Mouse (Mus musculus) forebrain, embryonic 14.5 days (tissue): ENCODE results near the gene Guk1. TPM values are rescaled to one million over a fixed set of nuclear protein-coding genes. Genes with fewer than 3 reads are reported as not detected.
A peak's percentile ranks its signal among the peaks of the same experiment; 100 is the strongest.

Experiments
- ATAC-seq: fragments of 200-750 bp; cut with Nextera tagmentation; 2 replicates; pipeline ENCODE4 v1.8.0; 2017; ENCODE audit warnings: mild to moderate bottlenecking, moderate library complexity
- DNase-seq: peaks from one replicate; pipeline ENCODE4 v3.0.0-alpha.2; 2015; ENCODE audit warnings: low spot score
- H3K27ac ChIP-seq: fragments of 300-500 bp; sonication (generic); 2 replicates; pipeline ENCODE4 v1.5.1; 2014; ENCODE audit warnings: low read depth, mild to moderate bottlenecking, control low read depth, low read length, moderate library complexity
- H3K27me3 ChIP-seq: fragments of 300-500 bp; sonication (generic); replicated peaks from 2 replicates; pipeline ENCODE4 v1.6.1; 2014; ENCODE audit warnings: low read length, control low read depth, mixed read lengths; ENCODE audit not compliant: control insufficient read depth, insufficient read depth
- H3K36me3 ChIP-seq: fragments of 300-500 bp; sonication (generic); 2 replicates; pipeline ENCODE4 v1.6.1; 2014; ENCODE audit warnings: low read length, control low read depth; ENCODE audit not compliant: control insufficient read depth, insufficient read depth
- H3K4me1 ChIP-seq: fragments of 300-500 bp; sonication (generic); 2 replicates; pipeline ENCODE4 v1.6.1; 2014; ENCODE audit warnings: antibody characterized with exemption, low read length, control low read depth; ENCODE audit not compliant: control insufficient read depth, insufficient read depth
- H3K4me2 ChIP-seq: fragments of 300-500 bp; sonication (generic); 2 replicates; pipeline ENCODE4 v1.6.1; 2014; ENCODE audit warnings: mild to moderate bottlenecking, control low read depth, low read length
- H3K4me3 ChIP-seq: fragments of 300-500 bp; sonication (generic); 2 replicates; pipeline ENCODE4 v1.5.1; 2014; ENCODE audit warnings: low read depth, low read length, control low read depth
- H3K9ac ChIP-seq: fragments of 300-500 bp; sonication (generic); 2 replicates; pipeline ENCODE4 v1.6.1; 2014; ENCODE audit warnings: mild to moderate bottlenecking, low read length, control low read depth, moderate library complexity
- H3K9me3 ChIP-seq: fragments of 300-500 bp; sonication (generic); replicated peaks from 2 replicates; pipeline ENCODE4 v1.6.1; 2016; ENCODE audit warnings: low read length, control low read depth, mixed read lengths; ENCODE audit not compliant: control insufficient read depth
- WGBS: fragments of 180-500 bp; shearing (Covaris S2); extraction: QIAGEN DNeasy Blood & Tissue Kit; methylation state at CpG from one replicate; pipeline ENCODE4 v1.1.7; 2014; 5-methylcytosine and 5-hydroxymethylcytosine counted together
- polyA plus RNA-seq: library from polyadenylated mRNA; unstranded; fragments of >200 nt; fragmentation: Nextera tagmentation; extraction: Ambion mirVana; gene quantifications from 2 replicates; pipeline ENCODE4 v1.2.1, GENCODE M21; 2014

The Guk1 gene
- polyA plus RNA-seq, result 198 and 199 TPM in 2 replicates

DNA sequence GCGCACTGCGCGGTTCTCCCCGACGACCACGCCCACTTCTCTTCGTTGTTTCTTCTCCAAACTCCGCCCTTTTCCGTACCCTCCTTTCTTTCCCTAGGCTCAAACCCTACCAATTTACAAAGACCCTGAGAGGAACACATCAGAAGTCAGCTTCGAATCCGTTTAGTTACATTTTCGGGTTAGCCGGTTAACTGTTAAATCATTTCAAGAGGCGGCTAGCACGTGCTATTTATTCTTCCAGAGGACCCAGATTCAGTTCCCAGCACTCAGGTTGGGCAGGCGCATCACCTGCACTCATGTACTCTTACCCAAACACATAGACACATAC, at the start of gene Guk1:
TSS of gene Guk1 (minus strand) at position 154 of the 328 bp plus-strand sequence.
- peak within 1 kb of the TSS; percentile 86 for H3K27ac ChIP-seq
- WGBS, result 6% methylated on average over 16 of the region's 16 CpGs
- H3K9ac ChIP-seq, result peak within 1 kb of the TSS; percentile 82
- DNase-seq, result no peak
- peak within 1 kb of the TSS; percentile 61 for H3K4me3 ChIP-seq
- 0 out of 2 replicates have a peak, but pooled peaks cover 2% of the 10 kb centered on the region for H3K4me1 ChIP-seq
- no peaks in the 10 kb centered on the region for H3K9me3 ChIP-seq
- H3K4me2 ChIP-seq, result peak within 1 kb of the TSS; percentile 76
- H3K36me3 ChIP-seq, result no peaks in the 10 kb centered on the region
- H3K27me3 ChIP-seq, result no peaks in the 10 kb centered on the region
- peak; percentile 22 for ATAC-seq

DNA sequence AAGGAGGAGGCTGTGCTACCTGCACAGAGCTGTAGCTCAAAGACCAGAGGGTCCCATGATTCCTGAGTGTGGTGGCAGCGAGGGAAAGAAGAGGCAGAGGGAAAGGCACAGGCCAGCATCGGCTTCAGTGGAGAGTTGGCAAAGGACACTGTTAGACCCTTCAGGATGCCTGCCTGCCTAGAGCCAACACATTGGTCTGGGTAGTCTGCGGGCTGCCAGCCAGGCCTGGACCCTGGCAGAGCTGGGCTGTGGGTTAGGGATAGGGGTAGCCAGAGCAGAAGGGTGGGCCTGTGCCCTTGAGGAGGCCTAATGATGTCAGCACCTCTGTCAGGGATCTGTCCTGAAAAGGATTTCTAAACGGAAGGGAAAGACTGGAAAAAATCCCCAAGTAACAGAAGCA, 47.8 kb upstream of the Guk1 start:
- no peak overlapping the region for H3K9ac ChIP-seq
- no peaks in the 10 kb centered on the region for H3K9me3 ChIP-seq
- no peak for ATAC-seq
- DNase-seq, result no peak
- H3K4me1 ChIP-seq, result peaks cover 9% of the 10 kb centered on the region
- no peak overlapping the region for H3K4me3 ChIP-seq
- no peaks in the 10 kb centered on the region for H3K27me3 ChIP-seq
- H3K4me2 ChIP-seq, result no peak overlapping the region
- H3K27ac ChIP-seq, result no peak overlapping the region
- H3K36me3 ChIP-seq, result no peaks in the 10 kb centered on the region
- WGBS, result 83% methylated on average over 4 of the region's 4 CpGs

DNA sequence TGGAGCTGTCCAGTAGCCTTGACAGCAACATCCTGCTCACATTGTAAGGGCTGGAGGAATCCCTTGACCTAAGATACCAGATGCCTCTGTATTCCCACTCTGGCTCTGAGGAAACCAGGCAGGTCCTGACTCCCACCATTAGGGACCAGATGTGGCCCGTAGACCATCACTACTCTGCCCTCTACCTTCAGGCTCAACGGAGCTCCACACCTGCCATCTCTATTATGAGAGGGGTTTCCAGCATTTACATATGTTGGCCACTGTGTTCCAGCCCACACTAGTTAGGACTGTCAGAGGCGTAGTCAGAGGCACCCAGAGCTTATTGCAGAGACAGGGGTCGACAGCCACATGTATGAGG, 47.4 kb upstream of the Guk1 start:
- Histone ChIP-seq H3K9me3 (no peaks in the 10 kb centered on the region), H3K27me3 (no peaks in the 10 kb centered on the region), H3K9ac (no peak overlapping the region), H3K4me1 (peaks cover 9% of the 10 kb centered on the region), H3K4me3 (no peak overlapping the region), H3K27ac (no peak overlapping the region), H3K36me3 (no peaks in the 10 kb centered on the region), H3K4me2 (no peak overlapping the region)
- DNase-seq (no peak), ATAC-seq (no peak)
- 54% methylated on average over 4 of the region's 4 CpGs for WGBS

DNA sequence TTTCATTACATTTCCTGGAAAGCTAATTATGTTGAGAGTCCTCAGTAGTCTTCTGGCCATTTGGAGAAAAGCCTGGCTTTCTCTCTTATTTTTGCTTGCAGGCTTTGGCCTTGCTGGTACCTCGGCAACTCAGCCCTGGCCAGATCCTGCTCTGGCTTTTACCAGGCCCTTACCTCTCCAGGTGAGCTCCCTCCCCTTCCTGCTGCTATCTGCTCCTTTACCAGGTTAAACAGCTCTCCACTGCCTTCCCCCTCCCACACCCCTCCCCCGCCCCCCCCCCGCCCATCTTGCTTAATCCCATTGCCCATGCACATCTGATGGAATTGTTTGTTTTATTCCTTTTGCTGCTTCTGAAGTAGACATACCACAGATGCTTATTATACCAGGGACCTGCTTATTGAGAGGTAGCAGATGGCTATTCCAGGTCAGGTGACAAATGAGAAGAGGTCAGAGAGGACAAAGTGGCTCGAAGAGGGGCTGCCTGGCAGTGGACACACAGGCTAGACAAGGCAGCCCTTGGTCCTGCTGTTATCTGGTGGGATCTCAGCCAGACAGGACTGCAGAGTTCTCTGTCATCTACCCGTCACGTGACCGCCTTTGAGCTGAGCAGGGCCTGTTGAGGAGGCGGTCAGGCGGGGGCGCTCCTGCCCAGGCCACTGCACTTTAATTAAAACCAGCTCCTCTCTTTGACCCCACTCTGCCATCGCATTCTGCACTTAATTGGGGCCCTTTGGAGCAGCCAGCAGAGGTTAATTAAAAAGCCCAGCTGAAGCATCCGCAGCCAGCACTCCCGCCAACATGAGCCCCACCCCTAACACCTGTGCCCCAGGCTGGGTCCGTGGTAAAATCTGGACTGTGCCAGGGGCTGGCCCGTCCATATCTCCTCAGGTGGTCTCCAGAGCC, 46.8 kb upstream of the Guk1 start:
- ATAC-seq, result peak; percentile 75
- H3K4me2 ChIP-seq, result no peak overlapping the region
- DNase-seq, result peak; percentile 74
- no peak overlapping the region for H3K9ac ChIP-seq
- H3K4me1 ChIP-seq, result peaks cover 9% of the 10 kb centered on the region
- H3K27ac ChIP-seq, result no peak overlapping the region
- no peaks in the 10 kb centered on the region for H3K36me3 ChIP-seq
- no peaks in the 10 kb centered on the region for H3K27me3 ChIP-seq
- H3K4me3 ChIP-seq, result no peak overlapping the region
- 4% methylated on average over 15 of the region's 15 CpGs for WGBS
- H3K9me3 ChIP-seq, result no peaks in the 10 kb centered on the region

DNA sequence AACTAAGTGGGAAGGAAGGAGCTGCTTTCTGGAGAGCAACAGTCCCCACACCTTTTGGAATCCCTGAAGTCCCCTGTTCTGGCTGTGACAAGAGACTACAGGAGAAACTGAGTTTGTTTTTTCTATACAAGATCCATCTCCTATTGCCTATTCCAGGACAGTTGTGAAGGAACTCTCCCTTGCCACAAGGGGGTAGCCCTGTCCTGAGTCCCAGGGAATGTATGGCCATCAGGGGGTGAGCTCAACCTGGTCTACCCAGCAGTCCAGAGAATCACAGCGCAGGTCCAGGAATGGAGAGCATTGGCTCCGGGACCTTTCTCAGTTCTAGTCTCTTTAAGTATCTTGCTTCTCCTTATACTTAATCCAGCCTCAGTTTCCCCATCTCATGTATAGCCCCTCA, 40.8 kb upstream of the Guk1 start:
- WGBS, result 73% methylated on average over 2 of the region's 2 CpGs
- H3K9ac ChIP-seq, result no peak overlapping the region

DNA sequence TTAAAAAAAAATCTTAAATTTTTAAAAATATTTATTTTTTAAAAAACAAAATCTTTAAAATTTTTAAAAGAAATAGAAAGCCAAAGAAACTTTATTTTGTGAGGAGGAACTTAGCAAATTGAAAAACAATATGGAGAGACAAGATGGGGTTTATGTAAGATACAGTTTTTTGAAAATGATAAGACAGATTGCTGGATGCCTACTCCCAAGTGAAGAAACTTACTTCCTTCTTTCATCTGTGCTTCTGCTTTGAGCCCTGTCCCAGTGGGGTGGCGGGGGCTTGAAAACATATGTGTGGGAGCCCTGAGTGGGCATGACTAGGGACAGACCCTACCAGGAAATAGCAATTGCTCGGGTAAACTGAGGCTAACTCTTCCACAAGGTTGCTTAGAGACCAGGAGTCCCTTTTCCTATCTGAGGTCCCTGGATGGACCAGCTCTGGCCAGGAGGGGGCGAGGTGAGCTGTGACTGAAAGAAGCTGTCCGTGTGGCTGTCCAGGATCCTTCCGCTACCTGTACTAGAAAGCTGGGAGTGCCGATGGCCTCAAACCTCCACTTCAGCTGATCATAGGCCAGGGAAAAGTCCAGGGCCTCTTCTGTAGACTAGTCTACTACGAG, 38.2 kb upstream of the Guk1 start:
- Histone ChIP-seq H3K27ac (no peak overlapping the region), H3K9ac (no peak overlapping the region), H3K27me3 (no peaks in the 10 kb centered on the region), H3K4me2 (no peak overlapping the region), H3K4me1 (peaks cover 16% of the 10 kb centered on the region), H3K4me3 (no peak overlapping the region), H3K9me3 (no peaks in the 10 kb centered on the region), H3K36me3 (no peaks in the 10 kb centered on the region)
- DNase-seq (peak; percentile 42), ATAC-seq (no peak)
- 12% methylated on average over 7 of the region's 7 CpGs for WGBS

More for the DNA sequence above, 40.8 kb upstream of the Guk1 start:
- H3K4me3 ChIP-seq, result no peak overlapping the region
- no peak for DNase-seq
- no peaks in the 10 kb centered on the region for H3K4me1 ChIP-seq
- no peaks in the 10 kb centered on the region for H3K36me3 ChIP-seq
- H3K9me3 ChIP-seq, result no peaks in the 10 kb centered on the region
- no peak overlapping the region for H3K27ac ChIP-seq
- ATAC-seq, result no peak
- H3K4me2 ChIP-seq, result no peak overlapping the region
- H3K27me3 ChIP-seq, result no peaks in the 10 kb centered on the region

DNA sequence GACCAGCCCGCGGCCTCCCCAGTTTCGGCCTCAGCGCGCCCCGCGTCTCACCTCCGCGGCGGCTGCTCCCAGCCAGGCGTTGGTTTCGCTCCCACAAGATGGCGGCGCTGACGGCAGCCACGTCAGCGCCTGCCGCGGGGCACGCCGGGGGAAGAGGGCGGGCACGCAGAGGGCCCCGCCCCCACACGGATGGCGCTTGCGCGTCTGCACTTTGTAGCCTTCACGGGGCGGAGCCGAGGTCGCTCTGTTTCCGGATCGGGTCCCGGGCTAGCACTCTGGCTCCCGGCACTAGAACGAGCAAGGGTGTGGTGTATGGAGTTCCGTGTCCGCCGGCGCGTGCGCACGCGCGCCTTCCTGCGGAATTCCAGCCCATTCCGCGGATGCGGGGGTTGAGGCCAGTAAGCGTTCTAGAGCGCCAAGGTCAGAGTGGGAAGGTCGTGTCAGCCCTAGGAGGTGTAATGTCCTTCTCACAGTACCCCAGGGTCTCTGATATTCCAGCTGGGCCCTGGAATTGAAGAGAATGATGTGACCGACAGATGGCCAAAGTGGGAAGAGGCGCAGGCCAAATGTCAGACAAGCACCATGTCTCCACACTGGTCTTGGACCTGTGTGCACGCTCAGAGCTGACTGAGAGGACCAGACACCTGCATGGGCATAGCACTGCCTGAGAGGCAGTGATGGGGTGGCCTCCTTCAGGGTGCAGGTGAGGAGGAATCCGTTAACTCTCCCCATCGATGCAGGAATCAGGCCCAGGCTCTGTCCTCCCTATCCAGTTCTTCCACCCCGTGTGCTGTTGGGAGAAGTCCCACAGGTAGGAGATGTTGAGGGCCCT, 36.3 kb upstream of the Guk1 start, which contains the start of gene Arf1:
TSS of gene Arf1 (minus strand) at position 149 of the 832 bp plus-strand sequence.
- Histone ChIP-seq H3K4me3 (peak within 1 kb of the TSS; percentile 99), H3K27ac (peak within 1 kb of the TSS; percentile 92), H3K9me3 (no peaks in the 10 kb centered on the region), H3K36me3 (peaks cover 5% of the 10 kb centered on the region; the same call in 1 of the 2 replicates), H3K27me3 (no peaks in the 10 kb centered on the region), H3K4me1 (peaks cover 25% of the 10 kb centered on the region), H3K9ac (peak within 1 kb of the TSS; percentile 98), H3K4me2 (peak within 1 kb of the TSS; percentile 95)
- ATAC-seq (peak; percentile 96), DNase-seq (peak; percentile 97)
- 5% methylated on average over 59 of the region's 59 CpGs for WGBS

DNA sequence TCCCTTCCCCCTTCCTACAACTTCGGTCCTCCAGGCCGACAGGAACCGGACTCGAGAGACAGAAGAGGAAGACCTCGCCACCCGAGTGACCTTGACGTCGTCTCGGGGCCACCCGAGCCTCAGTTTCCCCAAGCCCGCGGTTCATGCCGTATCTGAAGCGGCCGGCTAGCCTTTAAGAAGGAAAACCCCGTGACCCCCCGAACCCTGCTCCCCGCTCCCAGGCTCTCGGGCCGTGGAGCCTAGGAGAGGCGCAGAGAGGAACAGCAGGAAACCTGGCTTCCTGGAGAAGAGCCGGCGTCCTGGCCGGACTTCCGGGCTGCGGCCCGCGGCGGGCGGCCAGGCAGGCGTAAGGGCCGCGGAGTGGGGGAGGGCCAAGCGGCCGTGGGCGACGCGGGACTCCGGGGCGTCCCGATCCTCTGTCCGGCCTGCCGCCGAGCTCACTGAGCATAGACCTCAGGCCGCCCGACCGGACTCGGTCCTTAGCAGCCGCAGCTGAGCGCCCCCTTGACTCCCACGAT, 35.7 kb upstream of the Guk1 start:
- WGBS, result under 1% methylated on average over 49 of the region's 51 CpGs
- no peak for DNase-seq

More for the DNA sequence above, 35.7 kb upstream of the Guk1 start:
- peaks cover 7% of the 10 kb centered on the region; the same call in 1 of the 2 replicates for H3K36me3 ChIP-seq
- peak overlapping the region; percentile 98 for H3K9ac ChIP-seq
- H3K9me3 ChIP-seq, result no peaks in the 10 kb centered on the region
- ATAC-seq, result peak; percentile 76
- peak overlapping the region; percentile 95 for H3K4me2 ChIP-seq
- H3K4me1 ChIP-seq, result peaks cover 25% of the 10 kb centered on the region
- no peaks in the 10 kb centered on the region for H3K27me3 ChIP-seq
- peak overlapping the region; percentile 99 for H3K4me3 ChIP-seq
- peak overlapping the region; percentile 92 for H3K27ac ChIP-seq
